Mouse (Mus musculus) heart, embryonic 11.5 days (tissue): ENCODE results near the gene Atf6b. TPM values are rescaled to one million over a fixed set of nuclear protein-coding genes. Genes with fewer than 3 reads are reported as not detected.

Experiments
- ATAC-seq: fragments of 200-750 bp; cut with Nextera tagmentation; replicated peaks from 2 replicates; pipeline ENCODE4 v1.8.0; 2017; ENCODE audit warnings: moderate library complexity; ENCODE audit not compliant: insufficient number of reproducible peaks, low FRiP score, low TSS enrichment
- H3K27ac ChIP-seq: fragments of 300-500 bp; sonication (generic); 2 replicates; pipeline ENCODE4 v1.5.1; 2014; ENCODE audit warnings: mild to moderate bottlenecking, low read depth, low read length
- H3K27me3 ChIP-seq: fragments of 300-500 bp; sonication (generic); 2 replicates; pipeline ENCODE4 v1.6.1; 2014; ENCODE audit warnings: mild to moderate bottlenecking, low read length, mixed read lengths; ENCODE audit not compliant: control insufficient read depth, insufficient read depth
- H3K36me3 ChIP-seq: fragments of 300-500 bp; sonication (generic); 2 replicates; pipeline ENCODE4 v1.6.1; 2014; ENCODE audit warnings: mild to moderate bottlenecking, low read length, moderate library complexity, mixed read lengths; ENCODE audit not compliant: control insufficient read depth, insufficient read depth
- H3K4me1 ChIP-seq: fragments of 300-500 bp; sonication (generic); 2 replicates; pipeline ENCODE4 v1.6.1; 2014; ENCODE audit warnings: low read length; ENCODE audit not compliant: control insufficient read depth, insufficient read depth
- H3K4me2 ChIP-seq: fragments of 300-500 bp; sonication (generic); 2 replicates; pipeline ENCODE4 v1.6.1; 2014; ENCODE audit warnings: mild to moderate bottlenecking, moderate library complexity
- H3K4me3 ChIP-seq: fragments of 300-500 bp; sonication (generic); 2 replicates; pipeline ENCODE4 v1.5.1; 2014; ENCODE audit warnings: low read depth, low read length
- H3K9ac ChIP-seq: fragments of 300-500 bp; sonication (generic); 2 replicates; pipeline ENCODE4 v1.6.1; 2014; ENCODE audit warnings: mild to moderate bottlenecking, low read depth, low read length, moderate library complexity
- H3K9me3 ChIP-seq: fragments of 300-500 bp; sonication (generic); replicated peaks from 2 replicates; pipeline ENCODE4 v1.6.1; 2016; ENCODE audit warnings: low read length; ENCODE audit not compliant: control insufficient read depth
- WGBS: fragments of 180-500 bp; shearing (Covaris S2); extraction: QIAGEN DNeasy Blood & Tissue Kit; methylation state at CpG from one replicate; pipeline ENCODE4 v1.1.7; 2014; ENCODE audit not compliant: insufficient replicate concordance; 5-methylcytosine and 5-hydroxymethylcytosine counted together
- polyA plus RNA-seq: library from polyadenylated mRNA; unstranded; fragments of >200 nt; fragmentation: Nextera tagmentation; extraction: Ambion mirVana; gene quantifications from 2 replicates; pipeline ENCODE4 v1.2.1, GENCODE M21; 2014

Atf6b gene
- polyA plus RNA-seq, 1 experiment from 2014 or later: 41.0 TPM

- Histone ChIP-seq H3K9ac (no peak overlapping the region), H3K4me2 (no peak overlapping the region)
- 39% methylated on average over 4 of the region's 4 CpGs for WGBS
Observed at GRCm38 (mm10) chr17:34655581-34655991, 8.6 kb downstream of the Atf6b start.

GRCm38 (mm10) chr17:34656666-34657065 is 9.7 kb downstream of the Atf6b start:
- no peak overlapping the region for H3K4me2 ChIP-seq
- H3K9me3 ChIP-seq: no peaks in the 10 kb centered on the region
- ATAC-seq: no peak
- peaks cover 9% of the 10 kb centered on the region; the same call in 1 of the 2 replicates for H3K36me3 ChIP-seq
- H3K9ac ChIP-seq: no peak overlapping the region
- H3K4me1 ChIP-seq: peaks cover 21% of the 10 kb centered on the region
- WGBS: 64% methylated on average over 8 of the region's 8 CpGs
- no peak overlapping the region for H3K27ac ChIP-seq
- no peak overlapping the region for H3K4me3 ChIP-seq
- peaks cover 29% of the 10 kb centered on the region for H3K27me3 ChIP-seq

More at GRCm38 (mm10) chr17:34655581-34655991, 8.6 kb downstream of the Atf6b start:
- H3K4me3 ChIP-seq: no peak overlapping the region
- H3K4me1 ChIP-seq: peaks cover 17% of the 10 kb centered on the region
- no peaks in the 10 kb centered on the region for H3K9me3 ChIP-seq
- H3K36me3 ChIP-seq: peaks cover 14% of the 10 kb centered on the region
- peaks cover 23% of the 10 kb centered on the region for H3K27me3 ChIP-seq
- peak; percentile 52; the same call in 1 of the 2 replicates for ATAC-seq
- H3K27ac ChIP-seq: 0 out of 2 replicates have a peak overlapping the region, but pooled peaks have one; percentile 35

- 27% methylated on average over 2 of the region's 2 CpGs for WGBS
- no peak overlapping the region for H3K27ac ChIP-seq
- no peak overlapping the region for H3K4me2 ChIP-seq
- no peak for ATAC-seq
- peaks cover 4% of the 10 kb centered on the region; the same call in 1 of the 2 replicates for H3K36me3 ChIP-seq
- H3K4me1 ChIP-seq: peaks cover 21% of the 10 kb centered on the region
- H3K9ac ChIP-seq: no peak overlapping the region
- H3K9me3 ChIP-seq: no peaks in the 10 kb centered on the region
- peaks cover 29% of the 10 kb centered on the region for H3K27me3 ChIP-seq
- H3K4me3 ChIP-seq: no peak overlapping the region
Observed at GRCm38 (mm10) chr17:34657271-34657670, 10.3 kb downstream of the Atf6b start.

GRCm38 (mm10) chr17:34658145-34658544 is 11.2 kb downstream of the Atf6b start:
- Histone ChIP-seq H3K9ac (no peak overlapping the region), H3K27ac (no peak overlapping the region), H3K4me1 (peaks cover 21% of the 10 kb centered on the region), H3K27me3 (peaks cover 29% of the 10 kb centered on the region), H3K4me2 (no peak overlapping the region), H3K36me3 (0 out of 2 replicates have a peak, but pooled peaks cover 2% of the 10 kb centered on the region), H3K9me3 (no peaks in the 10 kb centered on the region), H3K4me3 (no peak overlapping the region)
- no peak for ATAC-seq
- WGBS: 75% methylated on average over 2 of the region's 2 CpGs

- H3K4me2 ChIP-seq: no peak overlapping the region
- peaks cover 21% of the 10 kb centered on the region for H3K4me1 ChIP-seq
- no peak overlapping the region for H3K27ac ChIP-seq
- no peaks in the 10 kb centered on the region for H3K9me3 ChIP-seq
- 74% methylated on average over 3 of the region's 3 CpGs for WGBS
- H3K9ac ChIP-seq: no peak overlapping the region
- no peak overlapping the region for H3K4me3 ChIP-seq
- ATAC-seq: no peak
- peaks cover 29% of the 10 kb centered on the region for H3K27me3 ChIP-seq
- H3K36me3 ChIP-seq: no peaks in the 10 kb centered on the region
Observed at GRCm38 (mm10) chr17:34658591-34658990, 11.6 kb downstream of the Atf6b start.

GRCm38 (mm10) chr17:34659181-34659896 is 12.4 kb downstream of the Atf6b start:
- H3K27me3 ChIP-seq: peaks cover 31% of the 10 kb centered on the region
- peaks cover 21% of the 10 kb centered on the region for H3K4me1 ChIP-seq
- 49% methylated on average over 12 of the region's 12 CpGs for WGBS

GRCm38 (mm10) chr17:34659897-34660214 is 12.9 kb downstream of the Atf6b start:
- no peak overlapping the region for H3K4me2 ChIP-seq
- peaks cover 21% of the 10 kb centered on the region for H3K4me1 ChIP-seq
- H3K36me3 ChIP-seq: no peaks in the 10 kb centered on the region
- WGBS: 44% methylated on average over 3 of the region's 3 CpGs
- no peak overlapping the region for H3K4me3 ChIP-seq
- ATAC-seq: no peak
- H3K9ac ChIP-seq: no peak overlapping the region
- H3K9me3 ChIP-seq: no peaks in the 10 kb centered on the region
- H3K27ac ChIP-seq: no peak overlapping the region
- H3K27me3 ChIP-seq: peaks cover 31% of the 10 kb centered on the region

More at GRCm38 (mm10) chr17:34659181-34659896, 12.4 kb downstream of the Atf6b start:
- Histone ChIP-seq H3K36me3 (no peaks in the 10 kb centered on the region), H3K4me3 (no peak overlapping the region), H3K9ac (no peak overlapping the region), H3K9me3 (no peaks in the 10 kb centered on the region), H3K4me2 (no peak overlapping the region), H3K27ac (no peak overlapping the region)
- no peak for ATAC-seq

GRCm38 (mm10) chr17:34660259-34660820 is 13.4 kb downstream of the Atf6b start:
- Histone ChIP-seq H3K4me1 (peaks cover 18% of the 10 kb centered on the region), H3K4me3 (no peak overlapping the region), H3K9me3 (no peaks in the 10 kb centered on the region), H3K27ac (no peak overlapping the region), H3K4me2 (no peak overlapping the region), H3K36me3 (no peaks in the 10 kb centered on the region), H3K27me3 (peaks cover 31% of the 10 kb centered on the region), H3K9ac (no peak overlapping the region)
- WGBS: 34% methylated on average over 10 of the region's 11 CpGs
- no peak for ATAC-seq
